Mouse (Mus musculus): Measurements from ENCODE around the gene B2m.

DNA sequence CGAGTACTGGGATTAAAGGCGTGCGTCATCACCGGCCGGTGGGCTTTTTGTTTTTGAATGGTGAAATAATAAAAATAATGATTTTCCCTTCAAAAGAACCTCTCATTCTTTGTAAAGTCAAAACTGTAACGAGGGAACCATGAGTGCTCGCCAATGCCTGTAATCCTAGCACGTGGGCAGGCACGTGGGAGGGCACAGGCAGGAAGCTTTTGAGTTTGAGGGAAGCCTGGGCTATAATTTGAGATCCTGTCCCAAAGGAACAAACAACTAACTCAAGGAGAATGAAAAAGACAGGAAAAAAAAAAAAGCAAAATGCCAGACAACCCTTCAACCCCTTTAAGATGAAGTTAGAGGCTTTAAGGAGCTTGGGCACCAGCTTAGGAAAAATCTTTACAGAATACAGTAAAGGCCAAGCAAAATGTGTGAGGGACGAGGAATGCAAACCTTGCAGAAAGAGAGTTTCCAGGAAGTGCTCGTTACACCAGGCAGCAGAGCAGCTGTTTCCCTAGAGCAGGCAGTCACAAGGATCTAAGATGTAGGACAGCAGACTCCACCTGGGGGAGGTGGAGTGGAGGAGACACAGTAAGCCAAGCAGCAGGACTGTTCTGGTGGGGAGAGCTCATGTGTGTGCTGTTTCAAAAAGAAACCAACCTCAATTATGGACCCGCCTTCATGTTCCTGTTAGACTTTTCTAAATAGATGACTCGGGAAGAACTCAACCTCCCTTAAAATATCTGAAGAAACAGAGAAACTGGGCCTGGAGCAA is 16.1 kb downstream of the B2m start:
- TF ChIP-seq POLR2A (IDR thresholded peaks at IDR 0.05; ENCODE audit: borderline replicate concordance, control insufficient read depth, low read depth, low read length) (no peak), CTCF (IDR thresholded peaks at IDR 0.05; ENCODE audit: control insufficient read depth, insufficient read depth, low read length) (no peak)

Data from bone marrow, adult 2 months (tissue).